ENCODE assay signal across 14 mouse cellular contexts in genomic region chr1:188708176-188708575, GRCm38 (mm10).
DNase-seq lines count a peak whose midpoint lies in the region; TF ChIP-seq lines count a peak whose summit lies in the region.
"Had no signal": no experiment of that assay in that cellular context is flagged by ENCODE, and none has a peak within 500 bp of the region (broad histone marks: within the 10 kb centered on the region; RNA-seq: fewer than 3 reads in every experiment).

No protein-coding gene starts in this region.

- H3K4me3 ChIP-seq in layer of hippocampus, adult 2 months: no peak overlapping the region

- H3K27ac ChIP-seq in layer of hippocampus, adult 2 months: no peak overlapping the region

- peak; percentile 67 for TF ChIP-seq CTCF in layer of hippocampus, adult 2 months (conservative IDR thresholded peaks at IDR 0.05)

- DNase-seq in embryo, embryonic 11 days: peak; percentile 9
- no peak for DNase-seq in embryo, embryonic 9.5 days (ENCODE audit: extremely low spot score)
- no peak for DNase-seq in layer of hippocampus, adult 2 months (ENCODE audit: low spot score in 2 of 2)
- no peak for DNase-seq in layer of hippocampus, postnatal 14 days (ENCODE audit: low spot score in 2 of 2)
- DNase-seq in right cerebral cortex, postnatal 14 days: peak; percentile 32
- no peak for DNase-seq in right cerebral cortex, postnatal 36 days (ENCODE audit: low spot score in 2 of 2)
- DNase-seq in cerebellum, postnatal 36 days: no peak
- DNase-seq in spleen, postnatal 14 days (ENCODE audit: low spot score in 2 of 2): no peak
- DNase-seq: adrenal gland, postnatal 25 days; B cell, adult 2 months; cerebellum, adult 18-20 months; heart, postnatal 4 days; kidney, adult 2 months; thymus, adult 2 months had no signal

Comparison
In these comparisons a context has a peak if more than half of its experiments do, and no peak if none do; other contexts are left out.
1. DNase-seq: peak in embryo, embryonic 11 days (single experiment) and right cerebral cortex, postnatal 14 days (single experiment); none in embryo, embryonic 9.5 days (single experiment), layer of hippocampus, adult 2 months (0 of 2), layer of hippocampus, postnatal 14 days (0 of 2), right cerebral cortex, postnatal 36 days (0 of 2), cerebellum, postnatal 36 days (0 of 2) and spleen, postnatal 14 days (0 of 2).